Mouse (Mus musculus) heart, adult 2 months (tissue): ENCODE results near the gene Ssc4d. TPM values are rescaled to one million over a fixed set of nuclear protein-coding genes. Genes with fewer than 3 reads are reported as not detected.

Source experiments
- DNase-seq, 2 experiments: peaks; one replicate each; pipeline ENCODE4 v3.0.0; 2021
- H3K27ac ChIP-seq: fragments of 200-600 bp; 2 replicates; pipeline ENCODE4 v1.8.1; 2022
- H3K27me3 ChIP-seq: fragments of 200-500 bp; 2 replicates; pipeline ENCODE4 v1.6.1; 2012; ENCODE audit warnings: mild to moderate bottlenecking, low read length, inconsistent platforms, mixed read lengths; ENCODE audit not compliant: control insufficient read depth, insufficient read depth
- H3K36me3 ChIP-seq: fragments of 200-500 bp; 2 replicates; pipeline ENCODE4 v1.6.1; 2012; ENCODE audit warnings: low read length, inconsistent platforms; ENCODE audit not compliant: control insufficient read depth, insufficient read depth
- H3K4me1 ChIP-seq: fragments of 200-500 bp; 2 replicates; pipeline ENCODE4 v1.6.1; 2011; ENCODE audit warnings: low read length; ENCODE audit not compliant: control insufficient read depth, insufficient read depth
- H3K4me3 ChIP-seq: fragments of 200-600 bp; 2 replicates; pipeline ENCODE4 v1.8.1; 2022
- H3K79me2 ChIP-seq: fragments of 200-500 bp; replicated peaks from 2 replicates; pipeline ENCODE4 v1.6.1; 2012; ENCODE audit warnings: mild to moderate bottlenecking, inconsistent platforms, low read length, moderate library complexity, mixed read lengths; ENCODE audit not compliant: control insufficient read depth, insufficient read depth
- H3K9ac ChIP-seq: fragments of 200-500 bp; 2 replicates; pipeline ENCODE4 v1.6.1; 2012; ENCODE audit warnings: low read depth, mild to moderate bottlenecking, control low read depth, inconsistent platforms, low read length, mixed read lengths
- CTCF ChIP-seq: fragments of 200-600 bp; IDR thresholded peaks from 2 replicates; pipeline ENCODE4 v1.8.1; 2022; ENCODE audit warnings: antibody characterized with exemption, mild to moderate bottlenecking, moderate library complexity
- EP300 ChIP-seq: fragments of 200-500 bp; IDR thresholded peaks from 2 replicates; pipeline ENCODE4 v1.6.1; 2011; ENCODE audit warnings: low read depth, low read length, control low read depth; ENCODE audit not compliant: insufficient read depth
- POLR2A ChIP-seq: fragments of 200-500 bp; IDR thresholded peaks from 2 replicates; pipeline ENCODE4 v1.6.1; 2011; ENCODE audit warnings: mild to moderate bottlenecking, low read depth, low read length, control low read depth; ENCODE audit not compliant: insufficient read depth
- WGBS: fragments of 180-500 bp; shearing (Covaris S2); methylation state at CpG from one replicate; pipeline ENCODE4 v1.1.7; 2018; 5-methylcytosine and 5-hydroxymethylcytosine counted together
- intact Hi-C: fragments of 180-260 bp; cut with DNase I; formaldehyde crosslinking; loops from one replicate; pipeline ENCODE4 v1.15.1; 2025
- polyA plus RNA-seq: library from polyadenylated mRNA; depleted of rRNA; stranded (reverse); fragments of >200 nt; gene quantifications from 2 replicates; pipeline ENCODE4 v1.2.3, GENCODE M21; 2012
- total RNA-seq, 2 experiments: library from RNA; stranded (reverse); gene quantifications; 2 replicates each; pipeline ENCODE4 v1.2.3; 2021

Gene Ssc4d
- total and polyA plus RNA-seq, 3 experiments = 0.09 to 1.0 (median 0.21) TPM

DNA sequence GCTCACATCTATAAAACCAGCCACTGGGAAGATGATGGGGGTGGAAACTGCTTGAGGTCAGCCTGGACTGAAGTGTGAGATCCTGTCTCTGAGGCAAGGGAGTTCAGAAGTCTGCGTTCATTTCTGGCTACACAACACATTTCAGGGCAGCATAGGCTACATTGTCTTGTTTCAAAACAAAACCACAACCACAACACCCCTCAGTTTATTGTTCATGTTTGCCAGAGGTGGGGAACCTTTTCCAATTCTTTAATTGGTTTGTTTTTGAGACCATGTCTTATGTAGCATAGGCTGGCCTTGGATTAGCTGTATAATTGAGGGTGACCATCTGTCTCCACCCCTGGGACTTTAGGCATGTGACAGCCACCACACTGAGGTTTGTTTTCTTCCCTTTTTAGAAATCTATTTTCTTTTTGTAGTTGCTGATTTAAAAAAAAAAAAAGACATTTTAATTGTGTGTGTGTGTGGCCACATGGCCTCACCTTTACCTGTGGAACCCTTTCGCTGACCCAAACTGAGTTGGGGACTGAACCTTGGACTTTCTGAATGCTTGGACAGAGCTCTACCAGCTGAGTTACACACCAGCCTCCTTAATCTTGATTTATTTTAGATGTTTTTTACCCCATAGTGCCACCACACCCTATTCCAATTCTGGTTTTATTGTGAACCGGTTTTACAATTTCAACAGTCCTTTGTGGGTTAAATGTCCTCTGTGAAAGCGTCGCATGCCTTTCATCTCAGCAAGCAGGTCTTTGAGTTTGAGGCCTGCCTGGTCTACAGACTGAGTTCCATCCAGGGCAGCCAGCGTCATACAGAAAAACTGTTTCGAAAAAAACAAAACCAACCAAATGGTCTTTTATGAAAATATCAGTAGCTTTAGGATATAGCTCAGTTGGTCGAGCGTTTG is 17.8 kb downstream of the Ssc4d start:
- no peak for DNase-seq
- H3K79me2 ChIP-seq = no peaks in the 10 kb centered on the region
- H3K9ac ChIP-seq = no peak overlapping the region
- peaks cover 2% of the 10 kb centered on the region; the same call in 1 of the 2 replicates for H3K36me3 ChIP-seq
- H3K4me3 ChIP-seq = peak overlapping the region; percentile 11; the same call in 1 of the 2 replicates
- intact Hi-C loops = loop anchor here (1.0 kb wide), 2 partner anchors 21 to 68 kb away; no protein-coding TSS in a partner anchor
- WGBS = 81% methylated on average over 9 of the region's 9 CpGs
- peaks cover 7% of the 10 kb centered on the region for H3K4me1 ChIP-seq
- H3K27ac ChIP-seq = peak overlapping the region; percentile 95
- no peak for TF ChIP-seq POLR2A
- TF ChIP-seq EP300 = no peak
- no peak for TF ChIP-seq CTCF
- H3K27me3 ChIP-seq = no peaks in the 10 kb centered on the region

DNA sequence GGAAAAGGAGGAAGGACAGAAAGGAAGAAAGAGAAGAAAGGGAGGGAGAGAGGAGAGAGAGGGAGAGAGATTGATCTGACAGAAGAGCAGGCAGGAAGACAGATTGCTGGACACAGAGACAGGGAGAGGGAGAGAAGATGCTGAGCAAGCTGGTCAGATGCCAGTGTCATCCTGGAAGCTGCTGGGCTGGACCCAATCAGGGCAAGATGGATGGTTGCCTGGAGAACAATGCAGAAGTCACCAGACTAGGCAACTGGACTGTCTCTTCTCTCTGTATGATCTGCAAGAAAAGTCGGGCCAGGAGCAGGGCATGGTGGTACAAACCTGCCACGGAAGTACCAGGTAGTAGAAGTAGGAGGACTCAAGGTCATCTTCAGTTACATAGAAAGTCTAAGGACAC is 21.5 kb downstream of the Ssc4d start:
- intact Hi-C loops = no loop called here
- TF ChIP-seq EP300 (no peak), CTCF (no peak), POLR2A (no peak)
- no peak overlapping the region for H3K27ac ChIP-seq
- no peaks in the 10 kb centered on the region for H3K27me3 ChIP-seq
- H3K36me3 ChIP-seq = peaks cover 2% of the 10 kb centered on the region; the same call in 1 of the 2 replicates
- no peak overlapping the region for H3K9ac ChIP-seq
- DNase-seq = no peak
- H3K4me1 ChIP-seq = peaks cover 3% of the 10 kb centered on the region
- no peaks in the 10 kb centered on the region for H3K79me2 ChIP-seq
- no peak overlapping the region for H3K4me3 ChIP-seq
- WGBS = 86% methylated on average over 2 of the region's 2 CpGs

DNA sequence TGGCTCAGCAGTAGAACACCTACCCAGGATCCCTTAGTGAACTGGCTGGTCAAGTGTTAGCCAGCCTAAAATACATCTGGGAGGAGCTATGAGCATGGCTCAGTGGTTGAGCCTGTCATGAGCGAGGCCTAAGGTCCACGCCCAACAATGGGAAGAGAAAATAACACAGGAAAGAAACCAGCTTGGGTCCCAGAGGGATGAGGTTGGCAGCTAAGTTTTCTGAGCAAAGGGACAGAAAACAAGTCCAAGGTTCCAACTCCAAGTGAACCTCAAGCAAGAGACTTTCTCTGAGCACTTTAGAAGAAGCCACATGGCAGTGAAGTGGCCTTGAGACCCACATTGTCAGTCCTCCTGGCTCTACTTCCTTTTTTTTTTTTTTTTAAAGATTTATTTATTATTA is 22.7 kb downstream of the Ssc4d start:
- H3K4me3 ChIP-seq = no peak overlapping the region
- H3K4me1 ChIP-seq = no peaks in the 10 kb centered on the region
- intact Hi-C loops = no loop called here
- 94% methylated on average over 2 of the region's 2 CpGs for WGBS
- H3K36me3 ChIP-seq = no peaks in the 10 kb centered on the region
- H3K27ac ChIP-seq = no peak overlapping the region
- no peak for TF ChIP-seq EP300
- TF ChIP-seq CTCF = no peak
- no peak for TF ChIP-seq POLR2A
- no peak for DNase-seq
- no peak overlapping the region for H3K9ac ChIP-seq
- no peaks in the 10 kb centered on the region for H3K79me2 ChIP-seq
- no peaks in the 10 kb centered on the region for H3K27me3 ChIP-seq

DNA sequence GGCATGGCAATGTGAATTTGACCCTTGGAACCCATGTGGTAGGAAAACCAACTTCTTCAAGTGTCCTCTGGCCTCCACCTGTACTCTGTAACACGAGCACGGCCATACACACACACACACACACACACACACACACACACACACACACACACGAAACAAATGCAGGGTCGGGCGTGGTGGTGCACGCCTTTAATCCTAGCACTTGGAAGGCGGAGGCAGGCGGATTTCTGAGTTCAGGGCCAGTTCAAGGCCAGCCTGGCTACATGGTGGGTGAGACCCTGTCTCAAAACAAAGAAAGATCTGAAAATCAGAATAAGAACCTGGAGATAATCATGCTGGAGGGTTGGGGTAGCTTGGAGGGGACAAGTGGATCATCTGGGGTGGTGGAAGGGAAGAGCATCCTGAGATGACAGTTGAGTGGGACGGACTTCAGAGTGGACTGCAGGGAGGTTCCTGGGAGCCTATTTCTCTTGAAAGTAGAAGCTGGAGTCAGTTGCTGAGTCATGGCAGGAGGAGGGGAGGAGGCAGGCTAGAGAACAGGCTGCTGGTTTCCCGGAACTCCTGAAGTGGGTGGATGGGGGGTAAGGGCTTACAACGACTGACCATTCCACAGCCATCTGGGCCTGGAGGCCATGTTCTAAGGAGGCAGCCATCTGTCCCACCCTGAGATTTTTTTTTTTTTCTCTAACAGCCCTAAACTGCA is 23.5 kb downstream of the Ssc4d start:
- H3K27ac ChIP-seq = no peak overlapping the region
- peaks cover 2% of the 10 kb centered on the region for H3K4me1 ChIP-seq
- H3K9ac ChIP-seq = no peak overlapping the region
- intact Hi-C loops = no loop called here
- no peaks in the 10 kb centered on the region for H3K79me2 ChIP-seq
- H3K36me3 ChIP-seq = no peaks in the 10 kb centered on the region
- DNase-seq = no peak
- WGBS = 80% methylated on average over 11 of the region's 11 CpGs
- no peak for TF ChIP-seq CTCF
- no peak for TF ChIP-seq EP300
- TF ChIP-seq POLR2A = no peak
- no peak overlapping the region for H3K4me3 ChIP-seq
- H3K27me3 ChIP-seq = no peaks in the 10 kb centered on the region

DNA sequence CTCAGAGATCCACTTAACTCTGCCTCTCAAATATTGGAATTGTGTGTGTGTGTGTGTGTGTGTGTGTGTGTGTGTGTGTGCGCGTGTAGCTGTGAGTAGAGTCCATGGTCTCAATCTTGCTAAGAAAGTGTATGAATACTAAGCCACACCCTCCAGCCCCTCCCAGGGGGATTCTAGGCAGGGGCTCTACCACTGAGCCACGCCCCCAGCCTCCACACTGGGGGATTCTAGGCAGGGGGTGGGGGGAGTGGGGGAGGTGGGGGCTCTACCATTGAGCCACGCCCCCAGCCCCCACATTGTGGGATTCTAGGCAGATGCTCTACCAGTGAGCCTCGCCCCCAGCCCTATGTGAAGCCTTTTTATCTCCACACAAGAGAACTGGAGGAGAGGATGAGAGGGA is 27.7 kb downstream of the Ssc4d start:
- H3K27me3 ChIP-seq = no peaks in the 10 kb centered on the region
- peaks cover 2% of the 10 kb centered on the region for H3K4me1 ChIP-seq
- H3K79me2 ChIP-seq = no peaks in the 10 kb centered on the region
- H3K9ac ChIP-seq = no peak overlapping the region
- no peak overlapping the region for H3K27ac ChIP-seq
- TF ChIP-seq CTCF (no peak), POLR2A (no peak), EP300 (no peak)
- no peak for DNase-seq
- intact Hi-C loops = no loop called here
- H3K36me3 ChIP-seq = no peaks in the 10 kb centered on the region
- WGBS = 78% methylated on average over 5 of the region's 5 CpGs
- H3K4me3 ChIP-seq = no peak overlapping the region
